In genomic region chr8:4492851-4493685, GRCm38 (mm10) we compare ENCODE assay signal across 8 mouse cellular contexts. TPM values are rescaled to one million over a fixed set of nuclear protein-coding genes. Genes with fewer than 3 reads are reported as not detected.
DNase-seq lines count a peak whose midpoint lies in the region; ATAC-seq lines count a peak whose summit lies in the region.

TSS of gene Cers4 (plus strand) at chr8:4493026.

- DNase-seq in ZHBTc4 (ENCODE audit: low read depth, low spot score): peak; percentile 91
- peak; percentile 75 for DNase-seq in gastrocnemius, postnatal 10 days
- peak; percentile 90 for DNase-seq in induced T-regulatory cell, adult 2 months (ENCODE audit: low read depth)
- peak; percentile 70 to 83 for DNase-seq in left cerebral cortex, adult 8-10 months (ENCODE audit: low spot score in 2 of 2)
- DNase-seq in right cerebral cortex, postnatal 10 days (ENCODE audit: low spot score in 2 of 2): peak; percentile 89 to 91
- peak; percentile 86 for DNase-seq in urinary bladder, postnatal 14 days (ENCODE audit: low spot score)

- peak; percentile 84 for ATAC-seq in common myeloid progenitor, adult 5-6 weeks (replicated peaks; ENCODE audit: low read depth, poor library complexity, severe bottlenecking)
- peak; percentile 94 for ATAC-seq in megakaryocyte, adult 5-6 weeks (ENCODE audit: poor library complexity, severe bottlenecking)

RNA-seq across cellular contexts. Expression of gene Cers4, which starts in this region (rescaled TPM):
- total RNA-seq in common myeloid progenitor, adult 5-6 weeks (2017): 5.8 and 8.7 TPM in 2 replicates
- 10 to 100 TPM in 1 of 2 experiments, 1 to 10 TPM in 1; 9.7 to 11.5 TPM for total RNA-seq in gastrocnemius, postnatal 10 days (2021)
- total RNA-seq in left cerebral cortex, adult 8-10 months (2022): 10 to 100 TPM; 45.5 to 47.0 (median 46.5) TPM
- 1.2 and 1.9 TPM in 2 replicates for total RNA-seq in megakaryocyte, adult 5-6 weeks (2015)
- total RNA-seq in megakaryocyte, adult 5-6 weeks (2017): 0.81 and 2.1 TPM in 2 replicates

Comparison
In these comparisons a context has a peak if more than half of its experiments do, and no peak if none do; other contexts are left out.
1. Peak in every context shown above with its lines: DNase-seq and ATAC-seq.